Mouse (Mus musculus) brain, embryonic 18.5 days (tissue): Measurements from ENCODE around the gene Ptcd2.

Experiments
- DNase-seq: peaks from one replicate; pipeline ENCODE4 v3.0.0-alpha.2; 2012; ENCODE audit warnings: low read depth, low spot score

The Ptcd2 gene

DNA sequence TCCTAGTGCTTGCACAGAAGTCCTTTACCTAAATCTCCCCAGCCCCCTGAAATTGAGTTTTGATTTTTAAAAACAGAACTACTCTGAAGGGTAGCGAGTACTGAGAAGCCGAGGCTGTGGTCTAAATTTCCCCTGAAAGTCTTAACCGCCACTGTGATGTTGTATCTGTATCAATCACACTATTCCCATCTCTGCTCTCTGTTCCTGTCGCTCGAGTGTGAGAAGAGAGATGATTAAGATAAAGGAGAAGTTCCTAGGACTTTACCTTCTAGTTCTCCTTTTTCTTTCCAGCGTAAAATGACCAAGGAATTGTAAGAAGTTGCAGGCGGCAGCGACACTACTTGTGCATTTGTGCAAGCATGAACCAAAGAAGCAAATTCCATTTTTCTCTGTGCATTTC lies 38.3 kb downstream of the Ptcd2 start:
- DNase-seq, result no peak

GRCm38 (mm10) chr13:99305186-99305585 lies 39.3 kb downstream of the Ptcd2 start:
- no peak for DNase-seq

- no peak for DNase-seq
Measured at GRCm38 (mm10) chr13:99304365-99304764, 40.1 kb downstream of the Ptcd2 start.

DNA sequence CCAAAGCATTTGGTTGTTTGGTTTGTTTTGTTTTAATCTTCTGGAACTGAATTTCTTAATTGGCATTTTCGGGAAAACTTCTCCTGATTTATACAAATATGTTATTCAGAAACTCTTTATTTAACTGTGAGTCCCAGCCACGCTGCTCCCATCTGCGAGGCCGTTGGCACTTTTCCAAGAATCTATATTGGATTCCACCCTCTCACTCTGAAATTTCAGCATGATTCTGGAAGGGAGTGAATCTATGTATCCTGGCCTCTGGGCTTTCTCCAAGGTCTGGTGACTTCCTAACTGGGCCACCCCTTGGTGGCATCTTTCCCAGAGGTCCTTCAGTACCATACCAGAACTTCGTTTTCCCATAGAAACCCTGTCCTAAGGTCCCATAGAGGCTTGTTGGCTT lies 40.7 kb downstream of the Ptcd2 start:
- DNase-seq, result peak; percentile 47

- no peak for DNase-seq
Measured at GRCm38 (mm10) chr13:99299921-99300320, 44.6 kb downstream of the Ptcd2 start.

DNA sequence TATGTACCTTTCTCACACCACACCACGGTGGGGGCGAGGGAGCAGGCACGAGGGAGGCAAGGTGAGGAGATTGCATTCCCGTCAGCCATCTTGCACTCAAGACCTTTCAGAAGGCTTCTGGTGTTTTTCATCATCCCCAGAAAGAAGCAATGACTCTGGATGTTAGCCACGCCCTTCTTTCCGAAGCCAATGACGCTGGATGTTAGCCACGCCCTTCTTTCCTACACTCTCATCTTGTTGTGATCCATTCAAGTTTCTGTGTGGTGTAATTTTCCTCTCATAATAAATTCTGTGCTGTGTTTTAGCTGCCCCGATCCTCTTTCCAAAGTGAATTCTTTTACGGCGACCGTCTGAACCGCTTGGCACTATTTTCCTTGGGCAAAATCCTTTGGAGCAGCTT lies 50.3 kb downstream of the Ptcd2 start:
- DNase-seq, result no peak

GRCm38 (mm10) chr13:99290766-99291165 lies 53.7 kb downstream of the Ptcd2 start:
- DNase-seq, result no peak

DNA sequence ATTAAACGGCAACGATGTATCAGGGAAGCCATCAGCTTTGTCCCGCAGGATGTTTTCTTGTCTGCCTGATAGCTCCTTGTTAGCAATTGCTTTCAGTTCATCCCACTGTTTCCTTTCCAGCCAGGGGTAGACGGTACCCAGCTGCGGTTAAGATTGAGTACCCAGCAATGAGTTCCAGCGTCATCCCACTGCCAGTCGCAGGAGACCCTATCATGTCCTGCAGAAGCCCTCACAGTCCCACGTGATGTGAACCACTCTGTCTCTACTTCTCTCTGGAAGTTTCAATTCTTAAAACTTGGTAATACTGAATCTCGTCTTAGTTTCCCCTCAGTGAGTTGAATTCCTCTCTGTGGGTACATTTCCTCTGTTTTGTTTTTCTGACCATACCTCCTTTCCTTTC lies 56.7 kb downstream of the Ptcd2 start:
- DNase-seq, result no peak

- no peak for DNase-seq
Measured at GRCm38 (mm10) chr13:99287207-99287606, 57.3 kb downstream of the Ptcd2 start.

GRCm38 (mm10) chr13:99285241-99285640 lies 59.3 kb downstream of the Ptcd2 start:
- no peak for DNase-seq

DNA sequence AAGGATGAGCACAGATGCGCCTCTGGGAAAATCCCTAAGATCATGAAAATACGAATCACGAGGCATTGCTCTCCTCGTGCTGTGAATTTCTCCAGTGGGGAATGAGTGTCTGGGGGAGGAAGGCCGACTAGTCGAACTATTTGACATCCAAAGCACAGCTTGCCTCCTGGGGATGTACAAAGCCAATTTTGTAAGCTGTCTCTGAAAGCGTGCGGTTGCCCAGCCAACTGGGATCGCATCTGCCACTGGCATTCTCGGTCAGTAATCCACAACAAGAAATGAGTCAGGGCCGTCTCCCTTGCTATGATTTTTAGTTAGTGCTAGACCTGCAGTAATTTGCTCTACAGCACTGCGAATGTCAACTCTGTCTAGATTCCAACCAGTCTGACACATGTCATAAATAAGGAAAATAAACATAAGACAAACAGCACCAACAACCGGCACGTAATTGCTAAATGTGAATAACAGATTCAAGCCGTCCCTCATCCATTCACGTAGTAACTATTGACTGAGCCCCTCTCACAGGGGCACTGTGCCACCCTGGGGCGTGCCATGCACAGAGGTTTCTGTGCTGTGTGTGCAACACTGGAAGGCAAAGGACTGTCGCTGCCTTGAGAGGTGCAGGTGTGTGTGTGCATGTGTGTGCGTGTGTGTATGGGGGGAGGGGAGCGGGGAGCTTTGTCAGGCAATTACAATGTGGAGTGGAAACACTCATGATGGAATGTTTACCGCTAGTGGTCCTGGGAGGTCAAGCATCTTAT lies 59.9 kb downstream of the Ptcd2 start:
- peak; percentile 75 for DNase-seq

- DNase-seq, result no peak
Measured at GRCm38 (mm10) chr13:99283916-99284315, 60.6 kb downstream of the Ptcd2 start.

GRCm38 (mm10) chr13:99282961-99283360 lies 61.5 kb downstream of the Ptcd2 start:
- no peak for DNase-seq

- DNase-seq, result no peak
Measured at GRCm38 (mm10) chr13:99279351-99279750, 65.2 kb downstream of the Ptcd2 start.

DNA sequence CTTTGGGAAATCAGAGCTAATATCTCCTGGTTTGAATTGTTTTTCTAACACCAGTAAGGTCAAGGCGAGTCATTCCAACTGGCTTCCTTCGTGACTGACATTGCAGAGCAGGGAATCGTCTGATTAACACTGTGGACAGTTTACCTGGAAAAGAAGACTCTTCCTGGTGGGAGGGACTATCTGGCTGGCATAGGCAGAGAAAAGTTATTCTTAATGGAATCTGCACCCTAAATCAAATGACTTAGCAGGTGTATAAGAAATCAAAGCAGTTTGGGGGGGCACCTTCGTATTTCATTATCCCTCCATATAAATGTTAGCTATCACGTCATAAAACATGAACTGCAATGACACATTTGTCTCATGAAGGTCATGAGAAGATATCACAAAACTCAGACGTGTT lies 66.0 kb downstream of the Ptcd2 start:
- no peak for DNase-seq

DNA sequence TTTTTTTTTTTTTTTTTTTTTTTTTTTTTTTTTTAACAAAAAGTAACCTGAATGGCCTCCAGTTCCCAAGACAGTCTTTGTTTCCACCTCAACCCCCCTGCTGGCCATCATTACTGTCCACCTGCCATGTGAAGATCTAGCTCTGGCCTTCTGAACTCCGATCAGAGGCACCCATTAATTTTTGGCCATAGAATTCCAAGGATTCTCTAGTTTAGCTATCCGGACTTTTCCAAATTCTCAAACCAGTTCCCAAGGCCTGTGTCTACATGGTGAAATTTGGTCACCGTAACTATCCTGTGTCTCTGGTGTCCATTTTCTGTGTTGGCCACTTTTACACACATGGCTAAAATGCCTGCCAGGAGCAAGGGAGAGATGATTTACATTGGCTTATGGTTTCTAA lies 67.0 kb downstream of the Ptcd2 start:
- no peak for DNase-seq

- no peak for DNase-seq
Measured at GRCm38 (mm10) chr13:99272046-99272445, 72.5 kb downstream of the Ptcd2 start.
